Mouse (Mus musculus): ENCODE results near the gene Mapk13. TPM values are rescaled to one million over a fixed set of nuclear protein-coding genes. Genes with fewer than 3 reads are reported as not detected.
A peak's percentile ranks its signal among the peaks of the same experiment; 100 is the strongest.

Gene Mapk13
- polyA plus RNA-seq, 1 experiment from 2014 or later, result 31.8 TPM

GRCm38 (mm10) chr17:28801474-28802005 is 32.4 kb downstream of the Mapk13 start:
- no peaks in the 10 kb centered on the region for H3K27me3 ChIP-seq (replicated peaks; ENCODE audit: control insufficient read depth, insufficient read depth, low read length)
- peak overlapping the region; percentile 97 for H3K4me2 ChIP-seq (ENCODE audit: low read depth, low read length)
- peaks cover 10% of the 10 kb centered on the region for H3K4me1 ChIP-seq (ENCODE audit: control insufficient read depth, insufficient read depth, low read length)
- H3K9ac ChIP-seq (ENCODE audit: low read depth, low read length), result peak overlapping the region; percentile 100
- peaks cover 19% of the 10 kb centered on the region for H3K36me3 ChIP-seq (ENCODE audit: control insufficient read depth, insufficient read depth, low read length)
- peak; percentile 100 for DNase-seq (ENCODE audit: low spot score)
- peak overlapping the region; percentile 84 for H3K4me3 ChIP-seq (ENCODE audit: low read depth, low read length)
- H3K9me3 ChIP-seq (ENCODE audit: control insufficient read depth, low read length), result no peaks in the 10 kb centered on the region
- 0% methylated on average over 17 of the region's 42 CpGs for WGBS
- ATAC-seq (ENCODE audit: low read depth), result peak; percentile 99
- peak overlapping the region; percentile 99 for H3K27ac ChIP-seq (replicated peaks; ENCODE audit: low read depth, low read length)

- DNase-seq (ENCODE audit: low spot score), result peak; percentile 48
These were observed 32.9 kb downstream of the Mapk13 start for GRCm38 (mm10) chr17:28802006-28802481.

GRCm38 (mm10) chr17:28803316-28803715 is 34.2 kb downstream of the Mapk13 start:
- ATAC-seq (ENCODE audit: low read depth) (no peak), DNase-seq (ENCODE audit: low spot score) (no peak)
- Histone ChIP-seq H3K27me3 (replicated peaks; ENCODE audit: control insufficient read depth, insufficient read depth, low read length) (no peaks in the 10 kb centered on the region), H3K4me1 (ENCODE audit: control insufficient read depth, insufficient read depth, low read length) (peaks cover 10% of the 10 kb centered on the region), H3K4me3 (ENCODE audit: low read depth, low read length) (no peak overlapping the region), H3K36me3 (ENCODE audit: control insufficient read depth, insufficient read depth, low read length) (peaks cover 37% of the 10 kb centered on the region), H3K4me2 (ENCODE audit: low read depth, low read length) (no peak overlapping the region), H3K27ac (replicated peaks; ENCODE audit: low read depth, low read length) (no peak overlapping the region), H3K9ac (ENCODE audit: low read depth, low read length) (no peak overlapping the region), H3K9me3 (ENCODE audit: control insufficient read depth, low read length) (no peaks in the 10 kb centered on the region)
- WGBS, result 86% methylated on average over 1 of the region's 1 CpGs

More at GRCm38 (mm10) chr17:28802006-28802481, 32.9 kb downstream of the Mapk13 start:
- Histone ChIP-seq H3K36me3 (ENCODE audit: control insufficient read depth, insufficient read depth, low read length) (peaks cover 24% of the 10 kb centered on the region), H3K9ac (ENCODE audit: low read depth, low read length) (peak overlapping the region; percentile 100), H3K4me3 (ENCODE audit: low read depth, low read length) (peak overlapping the region; percentile 84), H3K27me3 (replicated peaks; ENCODE audit: control insufficient read depth, insufficient read depth, low read length) (no peaks in the 10 kb centered on the region), H3K27ac (replicated peaks; ENCODE audit: low read depth, low read length) (peak overlapping the region; percentile 99), H3K4me2 (ENCODE audit: low read depth, low read length) (peak overlapping the region; percentile 91), H3K9me3 (ENCODE audit: control insufficient read depth, low read length) (no peaks in the 10 kb centered on the region), H3K4me1 (ENCODE audit: control insufficient read depth, insufficient read depth, low read length) (peaks cover 10% of the 10 kb centered on the region)
- 2% methylated on average over 18 of the region's 18 CpGs for WGBS
- ATAC-seq (ENCODE audit: low read depth), result no peak; the same call in 1 of the 2 replicates

GRCm38 (mm10) chr17:28804973-28805372 is 35.9 kb downstream of the Mapk13 start:
- peaks cover 10% of the 10 kb centered on the region for H3K4me1 ChIP-seq (ENCODE audit: control insufficient read depth, insufficient read depth, low read length)
- no peaks in the 10 kb centered on the region for H3K27me3 ChIP-seq (replicated peaks; ENCODE audit: control insufficient read depth, insufficient read depth, low read length)
- H3K9me3 ChIP-seq (ENCODE audit: control insufficient read depth, low read length), result no peaks in the 10 kb centered on the region
- ATAC-seq (ENCODE audit: low read depth), result no peak
- no peak overlapping the region for H3K4me2 ChIP-seq (ENCODE audit: low read depth, low read length)
- no peak overlapping the region for H3K9ac ChIP-seq (ENCODE audit: low read depth, low read length)
- peaks cover 53% of the 10 kb centered on the region for H3K36me3 ChIP-seq (ENCODE audit: control insufficient read depth, insufficient read depth, low read length)
- no peak overlapping the region for H3K4me3 ChIP-seq (ENCODE audit: low read depth, low read length)
- WGBS, result 92% methylated on average over 6 of the region's 6 CpGs
- no peak overlapping the region for H3K27ac ChIP-seq (replicated peaks; ENCODE audit: low read depth, low read length)
- no peak for DNase-seq (ENCODE audit: low spot score)

GRCm38 (mm10) chr17:28806770-28807169 is 37.7 kb downstream of the Mapk13 start:
- WGBS, result 99% methylated on average over 19 of the region's 19 CpGs
- ATAC-seq (ENCODE audit: low read depth) (no peak), DNase-seq (ENCODE audit: low spot score) (no peak)
- Histone ChIP-seq H3K9ac (ENCODE audit: low read depth, low read length) (no peak overlapping the region), H3K36me3 (ENCODE audit: control insufficient read depth, insufficient read depth, low read length) (peaks cover 70% of the 10 kb centered on the region), H3K4me2 (ENCODE audit: low read depth, low read length) (no peak overlapping the region), H3K27me3 (replicated peaks; ENCODE audit: control insufficient read depth, insufficient read depth, low read length) (no peaks in the 10 kb centered on the region), H3K4me3 (ENCODE audit: low read depth, low read length) (no peak overlapping the region), H3K4me1 (ENCODE audit: control insufficient read depth, insufficient read depth, low read length) (peaks cover 10% of the 10 kb centered on the region), H3K27ac (replicated peaks; ENCODE audit: low read depth, low read length) (no peak overlapping the region), H3K9me3 (ENCODE audit: control insufficient read depth, low read length) (no peaks in the 10 kb centered on the region)

- Histone ChIP-seq H3K36me3 (ENCODE audit: control insufficient read depth, insufficient read depth, low read length) (peaks cover 88% of the 10 kb centered on the region), H3K4me2 (ENCODE audit: low read depth, low read length) (no peak overlapping the region), H3K4me3 (ENCODE audit: low read depth, low read length) (no peak overlapping the region), H3K9ac (ENCODE audit: low read depth, low read length) (no peak overlapping the region), H3K9me3 (ENCODE audit: control insufficient read depth, low read length) (no peaks in the 10 kb centered on the region), H3K27ac (replicated peaks; ENCODE audit: low read depth, low read length) (no peak overlapping the region), H3K4me1 (ENCODE audit: control insufficient read depth, insufficient read depth, low read length) (no peaks in the 10 kb centered on the region), H3K27me3 (replicated peaks; ENCODE audit: control insufficient read depth, insufficient read depth, low read length) (no peaks in the 10 kb centered on the region)
- 93% methylated on average over 8 of the region's 8 CpGs for WGBS
- ATAC-seq (ENCODE audit: low read depth) (no peak), DNase-seq (ENCODE audit: low spot score) (no peak)
These were observed 39.6 kb downstream of the Mapk13 start for GRCm38 (mm10) chr17:28808714-28809113.

- peaks cover 94% of the 10 kb centered on the region for H3K36me3 ChIP-seq (ENCODE audit: control insufficient read depth, insufficient read depth, low read length)
- no peaks in the 10 kb centered on the region for H3K9me3 ChIP-seq (ENCODE audit: control insufficient read depth, low read length)
- WGBS, result 99% methylated on average over 10 of the region's 10 CpGs
- DNase-seq (ENCODE audit: low spot score), result no peak
- no peak overlapping the region for H3K4me2 ChIP-seq (ENCODE audit: low read depth, low read length)
- ATAC-seq (ENCODE audit: low read depth), result no peak
- H3K4me3 ChIP-seq (ENCODE audit: low read depth, low read length), result no peak overlapping the region
- no peak overlapping the region for H3K9ac ChIP-seq (ENCODE audit: low read depth, low read length)
- no peaks in the 10 kb centered on the region for H3K4me1 ChIP-seq (ENCODE audit: control insufficient read depth, insufficient read depth, low read length)
- no peak overlapping the region for H3K27ac ChIP-seq (replicated peaks; ENCODE audit: low read depth, low read length)
- H3K27me3 ChIP-seq (replicated peaks; ENCODE audit: control insufficient read depth, insufficient read depth, low read length), result no peaks in the 10 kb centered on the region
These were observed 40.2 kb downstream of the Mapk13 start for GRCm38 (mm10) chr17:28809175-28809831.

GRCm38 (mm10) chr17:28812345-28812744 is 43.2 kb downstream of the Mapk13 start:
- Histone ChIP-seq H3K27me3 (replicated peaks; ENCODE audit: control insufficient read depth, insufficient read depth, low read length) (no peaks in the 10 kb centered on the region), H3K4me3 (ENCODE audit: low read depth, low read length) (no peak overlapping the region), H3K4me1 (ENCODE audit: control insufficient read depth, insufficient read depth, low read length) (no peaks in the 10 kb centered on the region), H3K9me3 (ENCODE audit: control insufficient read depth, low read length) (no peaks in the 10 kb centered on the region), H3K4me2 (ENCODE audit: low read depth, low read length) (no peak overlapping the region), H3K36me3 (ENCODE audit: control insufficient read depth, insufficient read depth, low read length) (peaks cover 95% of the 10 kb centered on the region), H3K9ac (ENCODE audit: low read depth, low read length) (no peak overlapping the region), H3K27ac (replicated peaks; ENCODE audit: low read depth, low read length) (no peak overlapping the region)
- WGBS, result 94% methylated on average over 10 of the region's 10 CpGs
- ATAC-seq (ENCODE audit: low read depth), result no peak
- DNase-seq (ENCODE audit: low spot score), result no peak

All from embryonic facial prominence, embryonic 14.5 days (tissue).